In genomic region chr6:91718067-91718466, GRCm38 (mm10) we compare ENCODE assay signal across 15 mouse cellular contexts. TPM values are rescaled to one million over a fixed set of nuclear protein-coding genes. Genes with fewer than 3 reads are reported as not detected.
A peak's percentile ranks its signal among the peaks of the same experiment; 100 is the strongest.
DNase-seq lines count a peak whose midpoint lies in the region; ATAC-seq and TF ChIP-seq lines count a peak whose summit lies in the region.
"Had no signal": no experiment of that assay in that cellular context is flagged by ENCODE, and none has a peak within 500 bp of the region (broad histone marks: within the 10 kb centered on the region; RNA-seq: fewer than 3 reads in every experiment).

No protein-coding gene starts in this region.

- no peak for TF ChIP-seq CTCF in kidney, postnatal 0 days (IDR thresholded peaks at IDR 0.05; ENCODE audit: low read depth)

- no peaks in the 10 kb centered on the region for H3K27me3 ChIP-seq in kidney, postnatal 0 days (ENCODE audit: insufficient read depth, low read length)
- no peaks in the 10 kb centered on the region for H3K27me3 ChIP-seq in embryonic facial prominence, embryonic 12.5 days
- H3K27me3 ChIP-seq in hindbrain, embryonic 15.5 days, result no peaks in the 10 kb centered on the region
- no peaks in the 10 kb centered on the region for H3K27me3 ChIP-seq in midbrain, embryonic 16.5 days (ENCODE audit: control insufficient read depth, insufficient read depth, low read depth, low read length)

- H3K36me3 ChIP-seq in kidney, postnatal 0 days (ENCODE audit: insufficient read depth, low read length), result peaks cover 9% of the 10 kb centered on the region
- H3K36me3 ChIP-seq in embryonic facial prominence, embryonic 12.5 days, result peaks cover 10% of the 10 kb centered on the region
- peaks cover 2% of the 10 kb centered on the region for H3K36me3 ChIP-seq in hindbrain, embryonic 15.5 days
- H3K36me3 ChIP-seq in midbrain, embryonic 16.5 days (ENCODE audit: control insufficient read depth, insufficient read depth, low read length), result peaks cover 12% of the 10 kb centered on the region

- peak overlapping the region; percentile 73 for H3K27ac ChIP-seq in kidney, postnatal 0 days
- H3K27ac ChIP-seq in embryonic facial prominence, embryonic 12.5 days, result peak overlapping the region; percentile 30; the same call in 1 of the 2 replicates
- peak overlapping the region; percentile 90 for H3K27ac ChIP-seq in hindbrain, embryonic 15.5 days (replicated peaks)
- H3K27ac ChIP-seq in midbrain, embryonic 16.5 days (ENCODE audit: low read length), result peak overlapping the region; percentile 91

- no peaks in the 10 kb centered on the region for H3K9me3 ChIP-seq in kidney, postnatal 0 days (replicated peaks; ENCODE audit: low read length)
- H3K9me3 ChIP-seq in embryonic facial prominence, embryonic 12.5 days, result no peaks in the 10 kb centered on the region
- no peaks in the 10 kb centered on the region for H3K9me3 ChIP-seq in hindbrain, embryonic 15.5 days
- no peaks in the 10 kb centered on the region for H3K9me3 ChIP-seq in midbrain, embryonic 16.5 days (replicated peaks; ENCODE audit: control insufficient read depth, low read length, poor library complexity, severe bottlenecking)

- no peak overlapping the region for H3K4me2 ChIP-seq in kidney, postnatal 0 days (ENCODE audit: low read length)
- H3K4me2 ChIP-seq in embryonic facial prominence, embryonic 12.5 days (replicated peaks), result no peak overlapping the region
- no peak overlapping the region for H3K4me2 ChIP-seq in hindbrain, embryonic 15.5 days
- H3K4me2 ChIP-seq in midbrain, embryonic 16.5 days (ENCODE audit: low read length), result no peak overlapping the region
- H3K4me2 ChIP-seq: lung, embryonic 14.5 days had no signal

- no peak overlapping the region for H3K9ac ChIP-seq in kidney, postnatal 0 days (ENCODE audit: low read depth, low read length)
- H3K9ac ChIP-seq in embryonic facial prominence, embryonic 12.5 days, result no peak overlapping the region
- no peak overlapping the region for H3K9ac ChIP-seq in hindbrain, embryonic 15.5 days
- H3K9ac ChIP-seq in midbrain, embryonic 16.5 days (ENCODE audit: low read depth, low read length), result 0 out of 2 replicates have a peak overlapping the region, but pooled peaks have one; percentile 7
- H3K9ac ChIP-seq: lung, embryonic 14.5 days had no signal

- H3K4me1 ChIP-seq in kidney, postnatal 0 days (replicated peaks; ENCODE audit: insufficient read depth, low read length), result peaks cover 25% of the 10 kb centered on the region
- H3K4me1 ChIP-seq in embryonic facial prominence, embryonic 12.5 days, result peaks cover 44% of the 10 kb centered on the region
- H3K4me1 ChIP-seq in hindbrain, embryonic 15.5 days (replicated peaks), result peaks cover 50% of the 10 kb centered on the region
- peaks cover 53% of the 10 kb centered on the region for H3K4me1 ChIP-seq in midbrain, embryonic 16.5 days (ENCODE audit: control insufficient read depth, insufficient read depth, low read length)

- H3K4me3 ChIP-seq in kidney, postnatal 0 days (replicated peaks; ENCODE audit: low read depth, low read length), result no peak overlapping the region
- no peak overlapping the region for H3K4me3 ChIP-seq in embryonic facial prominence, embryonic 12.5 days
- H3K4me3 ChIP-seq in hindbrain, embryonic 15.5 days, result no peak overlapping the region
- H3K4me3 ChIP-seq in midbrain, embryonic 16.5 days (ENCODE audit: low read depth, low read length), result no peak overlapping the region

- no peak for ATAC-seq in kidney, postnatal 0 days (replicated peaks; ENCODE audit: low FRiP score, low read depth)
- no peak for ATAC-seq in embryonic facial prominence, embryonic 12.5 days (ENCODE audit: insufficient number of reproducible peaks, insufficient read depth, low FRiP score, low TSS enrichment)
- no peak for ATAC-seq in hindbrain, embryonic 15.5 days (ENCODE audit: low FRiP score, low read depth)
- no peak for ATAC-seq in midbrain, embryonic 16.5 days

- no peak for DNase-seq in kidney, postnatal 0 days (ENCODE audit: low spot score)
- no peak for DNase-seq in kidney, adult 8-10 months
- DNase-seq in retina, embryonic 14.5 days (ENCODE audit: low spot score), result no peak
- DNase-seq in cerebellum, adult 8-10 months, result no peak
- DNase-seq in yolk sac, embryonic 10.5 days (ENCODE audit: low spot score), result no peak
- DNase-seq: adrenal gland, adult 2 months; cerebellum, adult 9-10 months; gastrocnemius, postnatal 14 days; heart, postnatal 36 days; kidney, postnatal 10 days; lung, embryonic 14.5 days; thymus, postnatal 14 days had no signal

- WGBS in kidney, postnatal 0 days, result 90% methylated on average over 2 of the region's 2 CpGs
- 78% methylated on average over 2 of the region's 2 CpGs for WGBS in embryonic facial prominence, embryonic 12.5 days
- 76% methylated on average over 2 of the region's 2 CpGs for WGBS in hindbrain, embryonic 15.5 days
- 73% methylated on average over 2 of the region's 2 CpGs for WGBS in midbrain, embryonic 16.5 days

RNA-seq across cellular contexts. Expression of gene Slc6a6, which starts 34.2 kb away (rescaled TPM):
- 106 and 121 TPM in 2 replicates for polyA plus RNA-seq in kidney, postnatal 0 days (2015; fragmentation: Nextera tagmentation; extraction: Ambion mirVana)
- 56.2 and 67.5 TPM in 2 replicates for polyA plus RNA-seq in embryonic facial prominence, embryonic 12.5 days (2016; fragmentation: Nextera tagmentation; extraction: Ambion mirVana)
- 99.4 and 102 TPM in 2 replicates for polyA plus RNA-seq in hindbrain, embryonic 15.5 days (2015; fragmentation: Nextera tagmentation; extraction: Ambion mirVana)
- polyA plus RNA-seq in midbrain, embryonic 16.5 days (2015; fragmentation: Nextera tagmentation; extraction: Ambion mirVana), result 117 and 125 TPM in 2 replicates

Comparison
In these comparisons a context has a peak if more than half of its experiments do, and no peak if none do; other contexts are left out.
1. H3K27ac ChIP-seq: peak in every context shown above with its lines; median percentile 91 in midbrain, embryonic 16.5 days; 90 in hindbrain, embryonic 15.5 days; 73 in kidney, postnatal 0 days; 30 in embryonic facial prominence, embryonic 12.5 days.